Mouse (Mus musculus): ENCODE data around the gene BC055324. TPM values are rescaled to one million over a fixed set of nuclear protein-coding genes. Genes with fewer than 3 reads are reported as not detected.

BC055324 gene
- polyA plus RNA-seq (2015; fragmentation: Illumina TruSeq; extraction: RNeasy Lipid Tissue Mini Kit (QIAGEN cat#74804); ENCODE audit: insufficient read depth, low replicate concordance): 6.4 TPM

DNA sequence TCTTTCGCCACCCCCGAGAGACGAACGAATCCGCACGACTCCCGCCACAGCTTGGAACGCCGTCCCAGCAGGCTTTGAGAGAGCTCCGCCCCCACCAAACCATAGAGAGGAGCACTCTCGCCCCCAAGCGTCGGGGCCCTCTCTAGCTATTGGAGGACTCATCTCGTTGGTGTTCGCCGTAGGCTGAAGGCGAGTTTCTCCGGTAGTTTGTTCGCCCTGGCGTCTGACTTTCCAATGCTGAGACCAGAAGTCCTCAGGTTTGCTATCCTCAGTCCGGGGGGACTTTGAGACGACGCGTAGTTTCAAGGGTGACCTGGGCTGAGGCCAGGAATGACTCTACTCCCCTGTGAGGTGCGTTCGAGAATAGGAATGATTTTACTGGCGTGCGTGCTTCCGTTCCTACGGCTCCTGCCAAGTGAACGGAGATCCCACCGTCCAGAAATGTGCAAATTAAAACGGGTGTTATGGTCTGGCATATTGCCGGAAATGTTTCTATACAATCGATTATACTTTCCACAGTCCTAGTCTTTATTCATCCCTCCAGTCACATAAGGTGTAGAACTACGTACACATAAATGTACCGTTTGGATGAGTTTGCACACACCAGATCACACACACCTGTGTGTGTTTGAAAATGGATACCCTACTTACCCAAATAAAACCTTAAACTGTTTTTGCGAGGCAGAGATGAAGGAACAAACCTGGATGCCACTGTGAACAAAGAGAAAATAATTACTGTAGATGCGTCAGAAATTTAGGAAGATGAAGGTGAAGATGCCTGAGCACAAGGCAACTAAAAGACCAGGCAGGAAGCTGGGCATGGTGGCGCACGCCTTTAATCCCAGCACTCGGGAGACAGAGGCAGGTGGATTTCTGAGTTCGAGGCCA lies at the start of gene BC055324, which contains the start of gene Mettl18:
TSS of gene BC055324 (minus strand) at position 76 of the 888 bp plus-strand sequence.
TSS of gene Mettl18 (plus strand) at position 169 of the 888 bp plus-strand sequence.

GRCm38 (mm10) chr1:163928846-163929245 lies 65.8 kb downstream of the BC055324 start, which contains the start of gene Scyl3:
TSS of gene Scyl3 (plus strand) at chr1:163929100.

Other genes starting within 250 kb of the BC055324 start
- 8.8 TPM for gene Kifap3, start 215.2 kb downstream of the BC055324 start, polyA plus RNA-seq (2015; fragmentation: Illumina TruSeq; extraction: RNeasy Lipid Tissue Mini Kit (QIAGEN cat#74804); ENCODE audit: insufficient read depth, low replicate concordance)
- gene Scyl3, start 65.7 kb downstream of the BC055324 start, polyA plus RNA-seq (2015; fragmentation: Illumina TruSeq; extraction: RNeasy Lipid Tissue Mini Kit (QIAGEN cat#74804); ENCODE audit: insufficient read depth, low replicate concordance): 42.9 TPM
- gene Mettl18, start 93 bp upstream of the BC055324 start, polyA plus RNA-seq (2015; fragmentation: Illumina TruSeq; extraction: RNeasy Lipid Tissue Mini Kit (QIAGEN cat#74804); ENCODE audit: insufficient read depth, low replicate concordance): 17.3 TPM
- 0.19 TPM for gene Sele, start 53.4 kb upstream of the BC055324 start, polyA plus RNA-seq (2015; fragmentation: Illumina TruSeq; extraction: RNeasy Lipid Tissue Mini Kit (QIAGEN cat#74804); ENCODE audit: insufficient read depth, low replicate concordance)
- 632 TPM for gene Sell, start 67.2 kb upstream of the BC055324 start, polyA plus RNA-seq (2015; fragmentation: Illumina TruSeq; extraction: RNeasy Lipid Tissue Mini Kit (QIAGEN cat#74804); ENCODE audit: insufficient read depth, low replicate concordance)
- gene Selp, start 120.5 kb upstream of the BC055324 start, polyA plus RNA-seq (2015; fragmentation: Illumina TruSeq; extraction: RNeasy Lipid Tissue Mini Kit (QIAGEN cat#74804); ENCODE audit: insufficient read depth, low replicate concordance): 2.3 TPM
- gene F5, start 157.0 kb upstream of the BC055324 start, polyA plus RNA-seq (2015; fragmentation: Illumina TruSeq; extraction: RNeasy Lipid Tissue Mini Kit (QIAGEN cat#74804); ENCODE audit: insufficient read depth, low replicate concordance): 3.4 TPM